Mouse (Mus musculus) urinary bladder, adult 2 months (tissue): ENCODE results near the gene Rps27a. TPM values are rescaled to one million over a fixed set of nuclear protein-coding genes. Genes with fewer than 3 reads are reported as not detected.

Experiments used
- DNase-seq: peaks from one replicate; pipeline ENCODE4 v3.0.0; 2022; ENCODE audit warnings: low spot score
- polyA plus RNA-seq: library from polyadenylated mRNA; depleted of rRNA; stranded (reverse); fragments of >200 nt; gene quantifications from 2 replicates; pipeline ENCODE4 v1.2.3, GENCODE M21; 2012; rRNA removed

Rps27a gene
- polyA plus RNA-seq, 1 experiment, result 1,401 TPM

- no peak for DNase-seq
Measured at GRCm38 (mm10) chr11:29512818-29513535, 34.9 kb downstream of the Rps27a start.

GRCm38 (mm10) chr11:29509421-29509820, 38.5 kb downstream of the Rps27a start:
- no peak for DNase-seq

GRCm38 (mm10) chr11:29504899-29505625, 42.8 kb downstream of the Rps27a start:
- no peak for DNase-seq

GRCm38 (mm10) chr11:29503948-29504893, 43.7 kb downstream of the Rps27a start:
- DNase-seq, result no peak

GRCm38 (mm10) chr11:29496962-29497361, 50.9 kb downstream of the Rps27a start:
- no peak for DNase-seq

Other genes with a start within 250 kb of the Rps27a start
- gene Ccdc88a, start 174.5 kb downstream of the Rps27a start, polyA plus RNA-seq, result 6.0 and 6.1 TPM in 2 replicates
- gene Prorsd1, start 33.1 kb downstream of the Rps27a start, polyA plus RNA-seq, result 28.2 and 28.3 TPM in 2 replicates
- 23.8 and 24.3 TPM in 2 replicates for gene Mtif2, start 21.7 kb downstream of the Rps27a start, polyA plus RNA-seq
- 0.33 and 0.40 TPM in 2 replicates for gene Clhc1, start 159 bp downstream of the Rps27a start, polyA plus RNA-seq
- 292 and 342 TPM in 2 replicates for gene Rtn4, start 144.8 kb upstream of the Rps27a start, polyA plus RNA-seq